Mouse (Mus musculus) limb, embryonic 14.5 days (tissue): ENCODE measurements around the gene Arrdc1. TPM values are rescaled to one million over a fixed set of nuclear protein-coding genes. Genes with fewer than 3 reads are reported as not detected.

Experiments used
- ATAC-seq: fragments of 200-750 bp; cut with Nextera tagmentation; 2 replicates; pipeline ENCODE4 v1.8.0; 2017; ENCODE audit warnings: low read depth, moderate number of reproducible peaks, moderate TSS enrichment; ENCODE audit not compliant: low FRiP score
- DNase-seq: peaks from one replicate; pipeline ENCODE4 v3.0.0-alpha.2; 2015; ENCODE audit warnings: low spot score
- H3K27ac ChIP-seq: fragments of 300-500 bp; sonication (generic); replicated peaks from 2 replicates; pipeline ENCODE4 v1.5.1; 2014; ENCODE audit warnings: low read depth, mild to moderate bottlenecking, low read length, moderate library complexity, mixed read lengths
- H3K27me3 ChIP-seq: fragments of 300-500 bp; sonication (generic); 2 replicates; pipeline ENCODE4 v1.6.1; 2014; ENCODE audit warnings: low read length, mixed read lengths; ENCODE audit not compliant: control insufficient read depth, insufficient read depth
- H3K36me3 ChIP-seq: fragments of 300-500 bp; sonication (generic); 2 replicates; pipeline ENCODE4 v1.6.1; 2014; ENCODE audit warnings: mild to moderate bottlenecking, low read length, moderate library complexity, mixed read lengths; ENCODE audit not compliant: control insufficient read depth, insufficient read depth
- H3K4me1 ChIP-seq: fragments of 300-500 bp; sonication (generic); 2 replicates; pipeline ENCODE4 v1.6.1; 2014; ENCODE audit warnings: antibody characterized with exemption, low read length, mixed read lengths; ENCODE audit not compliant: control insufficient read depth, insufficient read depth
- H3K4me2 ChIP-seq: fragments of 300-500 bp; sonication (generic); replicated peaks from 2 replicates; pipeline ENCODE4 v1.6.1; 2014; ENCODE audit warnings: low read depth, mild to moderate bottlenecking, low read length, moderate library complexity; ENCODE audit not compliant: severe bottlenecking
- H3K4me3 ChIP-seq: fragments of 300-500 bp; sonication (generic); replicated peaks from 2 replicates; pipeline ENCODE4 v1.5.1; 2014; ENCODE audit warnings: low read length
- H3K9ac ChIP-seq: fragments of 300-500 bp; sonication (generic); 2 replicates; pipeline ENCODE4 v1.6.1; 2014; ENCODE audit warnings: mild to moderate bottlenecking, low read depth, low read length, moderate library complexity; ENCODE audit not compliant: severe bottlenecking
- H3K9me3 ChIP-seq: fragments of 300-500 bp; sonication (generic); 2 replicates; pipeline ENCODE4 v1.6.1; 2016; ENCODE audit warnings: low read length; ENCODE audit not compliant: control insufficient read depth
- POLR2A ChIP-seq: fragments of 200-500 bp; IDR thresholded peaks from 2 replicates; pipeline ENCODE4 v1.8.0; 2012; ENCODE audit warnings: inconsistent platforms, mild to moderate bottlenecking, moderate library complexity, borderline replicate concordance; ENCODE audit not compliant: insufficient read depth, insufficient read length; ENCODE audit errors: extremely low read depth
- WGBS: fragments of 180-500 bp; shearing (Covaris S2); extraction: QIAGEN DNeasy Blood & Tissue Kit; methylation state at CpG from one replicate; pipeline ENCODE4 v1.1.7; 2014; 5-methylcytosine and 5-hydroxymethylcytosine counted together
- microRNA-seq: library from miRNA; unstranded; fragments of <30 nt; microRNA quantifications from one replicate; pipeline ENCODE4, GENCODE M21; 2016
- polyA plus RNA-seq, 2 experiments: library from polyadenylated mRNA; depleted of rRNA in 1 of 2; stranded (reverse) in 1 of 2; unstranded in 1 of 2; fragments of >200 nt; fragmentation: Nextera tagmentation in 1 of 2; extraction: Ambion mirVana in 1 of 2; gene quantifications; 2 replicates each; pipeline versions ENCODE4 v1.2.1 to v1.2.3; 2012 to 2014

Arrdc1 gene
- polyA plus RNA-seq, 2 experiments, result 34.1 to 65.0 TPM

DNA sequence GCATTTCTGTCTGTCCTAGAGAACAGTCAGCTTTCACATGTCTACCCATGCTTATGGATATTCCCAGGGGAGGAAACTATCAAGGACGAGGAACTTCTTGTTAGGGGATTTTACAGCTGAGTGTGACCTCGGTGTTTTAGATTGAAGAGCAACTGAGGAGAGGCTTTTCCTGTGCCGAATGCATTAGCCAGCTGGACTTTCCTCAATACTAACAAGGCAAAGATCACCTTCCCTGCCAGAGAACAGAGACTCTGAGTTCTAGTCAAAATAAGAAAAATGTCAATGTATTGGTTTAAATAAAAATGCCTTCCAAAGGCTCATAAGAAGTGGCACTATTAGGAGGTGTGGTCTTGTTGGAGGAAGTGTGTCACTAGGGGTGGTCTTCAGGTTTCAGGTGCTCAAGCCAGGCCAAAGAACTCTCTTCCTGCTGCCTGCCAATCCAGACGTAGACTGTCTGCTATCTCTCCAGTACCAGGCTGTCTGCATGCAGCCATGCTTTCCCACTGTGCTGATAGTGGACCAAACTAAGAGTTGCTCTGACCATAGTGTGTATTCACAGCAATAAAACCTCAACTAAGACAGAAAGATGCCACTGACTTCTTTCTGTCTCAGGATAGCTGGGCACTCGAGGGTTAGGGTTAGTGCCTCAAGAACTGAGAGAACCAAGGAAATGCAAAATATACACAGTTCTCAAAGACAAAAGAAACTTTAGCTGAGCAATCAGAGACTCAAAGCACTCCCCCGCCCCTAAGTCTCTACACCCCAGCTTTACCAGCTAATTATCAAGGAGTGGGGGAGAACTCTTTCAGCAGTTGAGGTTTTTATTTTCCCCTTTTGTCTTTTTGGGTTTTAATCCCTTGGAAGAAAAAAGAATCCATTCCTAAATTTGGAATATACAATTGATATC is 44.3 kb downstream of the Arrdc1 start:
- DNase-seq, result no peak
- peaks cover 12% of the 10 kb centered on the region for H3K36me3 ChIP-seq
- no peak overlapping the region for H3K9ac ChIP-seq
- H3K27ac ChIP-seq, result no peak overlapping the region
- H3K4me2 ChIP-seq, result no peak overlapping the region
- TF ChIP-seq POLR2A, result no peak
- 71% methylated on average over 6 of the region's 6 CpGs for WGBS
- no peaks in the 10 kb centered on the region for H3K9me3 ChIP-seq
- H3K4me3 ChIP-seq, result no peak overlapping the region
- ATAC-seq, result no peak
- no peaks in the 10 kb centered on the region for H3K27me3 ChIP-seq
- no peaks in the 10 kb centered on the region for H3K4me1 ChIP-seq

DNA sequence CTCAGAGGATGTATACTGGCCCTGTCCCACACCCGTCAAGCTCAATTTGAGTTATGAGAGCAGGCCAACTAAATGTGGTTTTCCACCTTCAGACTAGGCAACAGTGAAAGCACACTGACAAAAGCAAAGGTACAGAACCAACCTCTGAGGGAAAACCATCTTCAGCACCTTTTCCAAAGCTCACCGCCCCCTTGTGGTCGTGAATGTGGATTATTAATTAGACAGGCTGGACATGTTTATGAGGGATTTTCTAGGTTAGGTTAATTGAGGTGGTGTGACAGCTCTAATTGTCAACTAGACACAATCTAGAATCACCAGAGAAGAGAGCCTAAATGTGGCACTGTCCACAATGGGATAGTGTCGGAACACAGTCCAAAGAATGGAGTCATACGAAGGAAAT is 46.2 kb downstream of the Arrdc1 start:
- Histone ChIP-seq H3K9me3 (no peaks in the 10 kb centered on the region), H3K27me3 (no peaks in the 10 kb centered on the region), H3K9ac (no peak overlapping the region), H3K36me3 (peaks cover 27% of the 10 kb centered on the region), H3K4me1 (no peaks in the 10 kb centered on the region), H3K4me2 (no peak overlapping the region), H3K4me3 (no peak overlapping the region), H3K27ac (no peak overlapping the region)
- DNase-seq (no peak), ATAC-seq (no peak)
- TF ChIP-seq POLR2A, result no peak
- WGBS, result 81% methylated on average over 5 of the region's 5 CpGs

DNA sequence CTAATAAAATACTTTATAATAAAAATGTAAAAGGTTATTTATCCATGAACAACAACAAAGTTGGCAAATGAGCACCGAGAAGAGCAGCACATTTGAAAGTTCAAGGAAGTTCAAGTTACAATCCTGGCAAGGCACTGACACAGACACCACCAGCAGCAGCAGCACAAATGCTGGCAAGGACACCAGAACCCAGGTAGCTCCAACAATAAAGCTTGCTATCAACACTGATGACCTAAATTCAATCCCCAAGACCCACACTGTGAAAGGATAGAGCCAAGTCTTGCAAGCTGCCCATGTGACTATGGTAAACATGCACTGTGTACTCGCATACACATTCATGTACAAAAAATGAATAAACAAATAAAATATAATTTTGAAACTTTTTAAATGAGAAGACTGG is 54.4 kb downstream of the Arrdc1 start:
- Histone ChIP-seq H3K27ac (no peak overlapping the region), H3K4me3 (no peak overlapping the region), H3K36me3 (peaks cover 61% of the 10 kb centered on the region), H3K4me2 (no peak overlapping the region), H3K4me1 (no peaks in the 10 kb centered on the region), H3K9me3 (no peaks in the 10 kb centered on the region), H3K27me3 (no peaks in the 10 kb centered on the region), H3K9ac (no peak overlapping the region)
- no peak for TF ChIP-seq POLR2A
- ATAC-seq (no peak), DNase-seq (no peak)
- 92% methylated on average over 2 of the region's 2 CpGs for WGBS

Small RNAs within 50 kb of the gene (microRNA-seq; reads per million reads assigned to microRNA genes)
- not detected for gene Gm22875

Other genes with a start within 250 kb of the Arrdc1 start
- 2.7 and 4.1 TPM in 2 replicates for gene Cacna1b, start 172.1 kb downstream of the Arrdc1 start, polyA plus RNA-seq (2012; rRNA removed)
- 1.4 and 2.9 TPM in 2 replicates for gene Cacna1b, start 172.1 kb downstream of the Arrdc1 start, polyA plus RNA-seq (2014; fragmentation: Nextera tagmentation; extraction: Ambion mirVana)
- 98.3 and 123 TPM in 2 replicates for gene Ehmt1, start 15.6 kb downstream of the Arrdc1 start, polyA plus RNA-seq (2012; rRNA removed)
- 74.6 and 79.6 TPM in 2 replicates for gene Ehmt1, start 15.6 kb downstream of the Arrdc1 start, polyA plus RNA-seq (2014; fragmentation: Nextera tagmentation; extraction: Ambion mirVana)
- gene Zmynd19, start 14.5 kb upstream of the Arrdc1 start, polyA plus RNA-seq (2012; rRNA removed), result 30.7 and 31.5 TPM in 2 replicates
- 21.2 and 22.1 TPM in 2 replicates for gene Zmynd19, start 14.5 kb upstream of the Arrdc1 start, polyA plus RNA-seq (2014; fragmentation: Nextera tagmentation; extraction: Ambion mirVana)
- 36.6 and 41.0 TPM in 2 replicates for gene Dph7, start 27.1 kb upstream of the Arrdc1 start, polyA plus RNA-seq (2012; rRNA removed)
- 30.4 and 32.0 TPM in 2 replicates for gene Dph7, start 27.1 kb upstream of the Arrdc1 start, polyA plus RNA-seq (2014; fragmentation: Nextera tagmentation; extraction: Ambion mirVana)
- gene Mrpl41, start 39.8 kb upstream of the Arrdc1 start, polyA plus RNA-seq (2012; rRNA removed), result 63.6 and 81.9 TPM in 2 replicates
- gene Mrpl41, start 39.8 kb upstream of the Arrdc1 start, polyA plus RNA-seq (2014; fragmentation: Nextera tagmentation; extraction: Ambion mirVana), result 133 and 136 TPM in 2 replicates
- gene Pnpla7, start 40.8 kb upstream of the Arrdc1 start, polyA plus RNA-seq (2012; rRNA removed), result 11.1 and 12.0 TPM in 2 replicates
- gene Pnpla7, start 40.8 kb upstream of the Arrdc1 start, polyA plus RNA-seq (2014; fragmentation: Nextera tagmentation; extraction: Ambion mirVana), result 7.9 and 9.0 TPM in 2 replicates
- 143 and 216 TPM in 2 replicates for gene Nsmf, start 119.1 kb upstream of the Arrdc1 start, polyA plus RNA-seq (2012; rRNA removed)
- gene Nsmf, start 119.1 kb upstream of the Arrdc1 start, polyA plus RNA-seq (2014; fragmentation: Nextera tagmentation; extraction: Ambion mirVana), result 48.6 and 67.7 TPM in 2 replicates
- gene Entpd8, start 145.1 kb upstream of the Arrdc1 start, polyA plus RNA-seq (2012; rRNA removed), result 0.13 and 0.26 TPM in 2 replicates
- gene Entpd8, start 145.1 kb upstream of the Arrdc1 start, polyA plus RNA-seq (2014; fragmentation: Nextera tagmentation; extraction: Ambion mirVana), result not detected in 2 replicates
- 0.12 and 0.13 TPM in 2 replicates for gene Noxa1, start 159.9 kb upstream of the Arrdc1 start, polyA plus RNA-seq (2012; rRNA removed)
- gene Noxa1, start 159.9 kb upstream of the Arrdc1 start, polyA plus RNA-seq (2014; fragmentation: Nextera tagmentation; extraction: Ambion mirVana), result 0.15 TPM in 1 of 2 replicates, not detected in the other
- gene Nrarp, start 245.5 kb upstream of the Arrdc1 start, polyA plus RNA-seq (2012; rRNA removed), result 34.0 and 34.1 TPM in 2 replicates
- gene Nrarp, start 245.5 kb upstream of the Arrdc1 start, polyA plus RNA-seq (2014; fragmentation: Nextera tagmentation; extraction: Ambion mirVana), result 27.7 and 28.2 TPM in 2 replicates